Comparison of ENCODE assay signal across 15 mouse cellular contexts in genomic region chr10:70651769-70652648, GRCm38 (mm10). TPM values are rescaled to one million over a fixed set of nuclear protein-coding genes. Genes with fewer than 3 reads are reported as not detected.
DNase-seq lines count a peak whose midpoint lies in the region; ATAC-seq and TF ChIP-seq lines count a peak whose summit lies in the region.
"Had no signal": no experiment of that assay in that cellular context is flagged by ENCODE, and none has a peak within 500 bp of the region (broad histone marks: within the 10 kb centered on the region; RNA-seq: fewer than 3 reads in every experiment).

No protein-coding gene starts in this region.

- 29% methylated on average over 16 of the region's 16 CpGs for whole genome bisulfite sequencing in forebrain, embryonic 13.5 days
- WGBS in hindbrain, embryonic 14.5 days: 28% methylated on average over 16 of the region's 16 CpGs
- WGBS in midbrain, embryonic 14.5 days: 23% methylated on average over 16 of the region's 16 CpGs
- WGBS in lung, postnatal 0 days: 52% methylated on average over 16 of the region's 16 CpGs

- H3K36me3 ChIP-seq in forebrain, embryonic 13.5 days (ENCODE audit: poor library complexity, severe bottlenecking): no peaks in the 10 kb centered on the region
- H3K36me3 ChIP-seq in hindbrain, embryonic 14.5 days (replicated peaks; ENCODE audit: control insufficient read depth, insufficient read depth): no peaks in the 10 kb centered on the region
- no peaks in the 10 kb centered on the region for H3K36me3 ChIP-seq in midbrain, embryonic 14.5 days (ENCODE audit: control insufficient read depth, insufficient read depth, low read length)
- H3K36me3 ChIP-seq in lung, postnatal 0 days (ENCODE audit: insufficient read depth, low read length): no peaks in the 10 kb centered on the region
- H3K36me3 ChIP-seq: heart, embryonic 13.5 days; liver, embryonic 13.5 days had no signal

- no peaks in the 10 kb centered on the region for H3K27me3 ChIP-seq in forebrain, embryonic 13.5 days
- no peaks in the 10 kb centered on the region for H3K27me3 ChIP-seq in hindbrain, embryonic 14.5 days (ENCODE audit: control insufficient read depth, insufficient read depth, low read length)
- no peaks in the 10 kb centered on the region for H3K27me3 ChIP-seq in midbrain, embryonic 14.5 days (ENCODE audit: control insufficient read depth, insufficient read depth, low read length)
- no peaks in the 10 kb centered on the region for H3K27me3 ChIP-seq in lung, postnatal 0 days (replicated peaks; ENCODE audit: insufficient read depth, low read length)
- H3K27me3 ChIP-seq: heart, embryonic 13.5 days; liver, embryonic 13.5 days; Patski had no signal

- H3K4me2 ChIP-seq in forebrain, embryonic 13.5 days: peak overlapping the region; percentile 22
- peak overlapping the region; percentile 21; the same call in 1 of the 2 replicates for H3K4me2 ChIP-seq in hindbrain, embryonic 14.5 days (replicated peaks)
- H3K4me2 ChIP-seq in midbrain, embryonic 14.5 days (ENCODE audit: low read length): peak overlapping the region; percentile 29
- no peak overlapping the region for H3K4me2 ChIP-seq in lung, postnatal 0 days (replicated peaks; ENCODE audit: low read depth, low read length)
- H3K4me2 ChIP-seq: heart, embryonic 13.5 days; liver, embryonic 13.5 days had no signal

- DNase-seq in brain, embryonic 14.5 days (ENCODE audit: low read depth): peak; percentile 74
- DNase-seq in hindbrain, embryonic 14.5 days (ENCODE audit: low spot score): no peak
- DNase-seq in midbrain, embryonic 14.5 days: peak; percentile 70
- no peak for DNase-seq in right cerebral cortex, postnatal 36 days (ENCODE audit: low spot score in 2 of 2)
- no peak for DNase-seq in cerebellum, adult 8-10 months
- DNase-seq in lung, postnatal 0 days (ENCODE audit: low spot score): no peak
- no peak for DNase-seq in cerebellum, postnatal 14 days
- DNase-seq: B cell, adult 2 months; kidney, adult 2 months; liver, embryonic 13.5 days; right cerebral cortex, postnatal 4 days; thymus, adult 18-20 months had no signal

- no peak overlapping the region for H3K9ac ChIP-seq in forebrain, embryonic 13.5 days
- no peak overlapping the region for H3K9ac ChIP-seq in hindbrain, embryonic 14.5 days
- no peak overlapping the region for H3K9ac ChIP-seq in midbrain, embryonic 14.5 days (replicated peaks; ENCODE audit: low read length)
- H3K9ac ChIP-seq in lung, postnatal 0 days (replicated peaks; ENCODE audit: low read depth): no peak overlapping the region
- H3K9ac ChIP-seq: heart, embryonic 13.5 days; liver, embryonic 13.5 days had no signal

- no peak for TF ChIP-seq EP300 in lung, postnatal 0 days (IDR thresholded peaks at IDR 0.05)

- no peaks in the 10 kb centered on the region for H3K9me3 ChIP-seq in forebrain, embryonic 13.5 days (replicated peaks)
- no peaks in the 10 kb centered on the region for H3K9me3 ChIP-seq in hindbrain, embryonic 14.5 days (ENCODE audit: control insufficient read depth, low read length)
- H3K9me3 ChIP-seq in midbrain, embryonic 14.5 days (ENCODE audit: control insufficient read depth, low read length): no peaks in the 10 kb centered on the region
- no peaks in the 10 kb centered on the region for H3K9me3 ChIP-seq in lung, postnatal 0 days (ENCODE audit: low read length)
- H3K9me3 ChIP-seq: heart, embryonic 13.5 days had no signal

- H3K4me1 ChIP-seq in forebrain, embryonic 13.5 days: peaks cover 23% of the 10 kb centered on the region
- peaks cover 10% of the 10 kb centered on the region; the same call in 1 of the 2 replicates for H3K4me1 ChIP-seq in hindbrain, embryonic 14.5 days (replicated peaks; ENCODE audit: control insufficient read depth, insufficient read depth, low read length)
- peaks cover 17% of the 10 kb centered on the region; the same call in 1 of the 2 replicates for H3K4me1 ChIP-seq in midbrain, embryonic 14.5 days (ENCODE audit: control insufficient read depth, insufficient read depth, low read length)
- no peaks in the 10 kb centered on the region for H3K4me1 ChIP-seq in lung, postnatal 0 days (ENCODE audit: insufficient read depth, low read depth, low read length)
- H3K4me1 ChIP-seq: heart, embryonic 13.5 days; liver, embryonic 13.5 days had no signal

- no peak for TF ChIP-seq CTCF in brain, embryonic 14.5 days (IDR thresholded peaks at IDR 0.05; ENCODE audit: borderline replicate concordance, extremely low read depth, insufficient read depth, insufficient read length)
- no peak for TF ChIP-seq CTCF in lung, postnatal 0 days (IDR thresholded peaks at IDR 0.05)

- H3K4me3 ChIP-seq in forebrain, embryonic 13.5 days: no peak overlapping the region
- H3K4me3 ChIP-seq in hindbrain, embryonic 14.5 days (replicated peaks; ENCODE audit: low read length): no peak overlapping the region
- H3K4me3 ChIP-seq in midbrain, embryonic 14.5 days (replicated peaks; ENCODE audit: low read depth, low read length): no peak overlapping the region
- no peak overlapping the region for H3K4me3 ChIP-seq in lung, postnatal 0 days (ENCODE audit: low read depth, low read length)
- H3K4me3 ChIP-seq: heart, embryonic 13.5 days; liver, embryonic 13.5 days had no signal

- no peak overlapping the region for H3K27ac ChIP-seq in forebrain, embryonic 13.5 days
- peak overlapping the region; percentile 18; the same call in 1 of the 2 replicates for H3K27ac ChIP-seq in hindbrain, embryonic 14.5 days
- H3K27ac ChIP-seq in midbrain, embryonic 14.5 days (replicated peaks; ENCODE audit: low read depth, low read length): no peak overlapping the region
- no peak overlapping the region for H3K27ac ChIP-seq in lung, postnatal 0 days (ENCODE audit: low read length)
- H3K27ac ChIP-seq: heart, embryonic 13.5 days; liver, embryonic 13.5 days had no signal

- TF ChIP-seq POLR2A in brain, embryonic 14.5 days (IDR thresholded peaks at IDR 0.05; ENCODE audit: borderline replicate concordance, extremely low read depth, insufficient read depth, insufficient read length, poor library complexity, severe bottlenecking): no peak

- ATAC-seq in forebrain, embryonic 13.5 days: peak; percentile 70; the same call in 1 of the 2 replicates
- ATAC-seq in hindbrain, embryonic 14.5 days (ENCODE audit: low FRiP score): peak; percentile 43; the same call in 1 of the 2 replicates
- peak; percentile 73; the same call in 1 of the 2 replicates for ATAC-seq in midbrain, embryonic 14.5 days (ENCODE audit: low FRiP score, low TSS enrichment)
- no peak for ATAC-seq in lung, postnatal 0 days
- ATAC-seq: Patski had no signal

RNA-seq across cellular contexts. Expression of gene Phyhipl, which starts 3.8 kb away (rescaled TPM):
- 51.9 and 102 TPM in 2 replicates for polyA plus RNA-seq in brain, embryonic 14.5 days (2012; rRNA removed)
- 85.8 and 89.9 TPM in 2 replicates for polyA plus RNA-seq in forebrain, embryonic 13.5 days (2015; fragmentation: Nextera tagmentation; extraction: Ambion mirVana)
- polyA plus RNA-seq in hindbrain, embryonic 14.5 days (2014; fragmentation: Nextera tagmentation; extraction: Ambion mirVana): 287 and 318 TPM in 2 replicates
- 225 and 246 TPM in 2 replicates for polyA plus RNA-seq in midbrain, embryonic 14.5 days (2014; fragmentation: Nextera tagmentation; extraction: Ambion mirVana)
- polyA plus RNA-seq in lung, postnatal 0 days (2015; fragmentation: Nextera tagmentation; extraction: Ambion mirVana): 0.49 and 0.75 TPM in 2 replicates

Comparison
In these comparisons a context has a peak if more than half of its experiments do, and no peak if none do; other contexts are left out.
1. DNase-seq: peak in brain, embryonic 14.5 days (single experiment) and midbrain, embryonic 14.5 days (single experiment); none in hindbrain, embryonic 14.5 days (single experiment), right cerebral cortex, postnatal 36 days (0 of 2), cerebellum, adult 8-10 months (single experiment), lung, postnatal 0 days (single experiment) and cerebellum, postnatal 14 days (0 of 2).
2. RNA of gene Phyhipl, which starts 3.8 kb away (polyA plus RNA-seq): 287 to 318 TPM in hindbrain, embryonic 14.5 days, 225 to 246 TPM in midbrain, embryonic 14.5 days, 51.9 to 102 TPM in brain, embryonic 14.5 days and 85.8 to 89.9 TPM in forebrain, embryonic 13.5 days; 0.49 to 0.75 TPM in lung, postnatal 0 days; every median in the first group is over 10 times any median in the second.